Mouse (Mus musculus): ENCODE measurements around the gene Epb41l2. TPM values are rescaled to one million over a fixed set of nuclear protein-coding genes. Genes with fewer than 3 reads are reported as not detected.

The Epb41l2 gene
- 10 to 100 TPM; 32.2 to 47.5 TPM for total RNA-seq (2023)

GRCm38 (mm10) chr10:25359208-25359958 lies at the start of gene Epb41l2:
TSS of gene Epb41l2 (plus strand) at chr10:25359798.

GRCm38 (mm10) chr10:25535891-25536331 lies 176.3 kb downstream of the Epb41l2 start, which contains the start of gene Smlr1:
TSS of gene Smlr1 (minus strand) at chr10:25536267.

Other genes with a start within 250 kb of the Epb41l2 start
- gene Akap7, start 51.9 kb upstream of the Epb41l2 start, total RNA-seq (2023): 10 to 100 TPM; 16.0 to 21.6 TPM
- not detected for gene Smlr1, start 176.5 kb downstream of the Epb41l2 start, total RNA-seq (2023)